In genomic region chr13:93070406-93070805, GRCm38 (mm10) we compare ENCODE assay signal across 18 mouse cellular contexts.
DNase-seq lines count a peak whose midpoint lies in the region; ATAC-seq lines count a peak whose summit lies in the region.
"Had no signal": no experiment of that assay in that cellular context is flagged by ENCODE, and none has a peak within 500 bp of the region (broad histone marks: within the 10 kb centered on the region; RNA-seq: fewer than 3 reads in every experiment).

No protein-coding gene starts in this region.

- no peak overlapping the region for H3K4me2 ChIP-seq in hindbrain, embryonic 11.5 days (replicated peaks; ENCODE audit: low read depth, low read length)
- H3K4me2 ChIP-seq in hindbrain, embryonic 16.5 days (ENCODE audit: low read length), result no peak overlapping the region
- no peak overlapping the region for H3K4me2 ChIP-seq in neural tube, embryonic 12.5 days (replicated peaks)
- no peak overlapping the region for H3K4me2 ChIP-seq in embryonic facial prominence, embryonic 14.5 days (ENCODE audit: low read depth, low read length)
- H3K4me2 ChIP-seq: forebrain, embryonic 15.5 days; heart, embryonic 13.5 days; midbrain, embryonic 12.5 days had no signal

- H3K27me3 ChIP-seq in hindbrain, embryonic 11.5 days (ENCODE audit: control insufficient read depth, insufficient read depth, low read length), result no peaks in the 10 kb centered on the region
- H3K27me3 ChIP-seq in hindbrain, embryonic 16.5 days (replicated peaks; ENCODE audit: control insufficient read depth, insufficient read depth, low read length), result no peaks in the 10 kb centered on the region
- no peaks in the 10 kb centered on the region for H3K27me3 ChIP-seq in neural tube, embryonic 12.5 days (replicated peaks)
- no peaks in the 10 kb centered on the region for H3K27me3 ChIP-seq in embryonic facial prominence, embryonic 14.5 days (replicated peaks; ENCODE audit: control insufficient read depth, insufficient read depth, low read length)
- H3K27me3 ChIP-seq: forebrain, embryonic 15.5 days; heart, embryonic 13.5 days; midbrain, embryonic 12.5 days had no signal

- no peak for ATAC-seq in hindbrain, embryonic 11.5 days (ENCODE audit: low FRiP score)
- no peak for ATAC-seq in hindbrain, embryonic 16.5 days
- ATAC-seq in neural tube, embryonic 12.5 days (ENCODE audit: low FRiP score, low read depth), result peak; percentile 41
- ATAC-seq in embryonic facial prominence, embryonic 14.5 days (ENCODE audit: low read depth), result no peak
- ATAC-seq: forebrain, embryonic 15.5 days; intestine, postnatal 0 days had no signal

- DNase-seq in hindbrain, embryonic 11.5 days (ENCODE audit: low spot score), result peak; percentile 41
- DNase-seq in neural tube, embryonic 10.5 days (ENCODE audit: extremely low spot score, low spot score), result no peak
- peak; percentile 9 for DNase-seq in embryonic facial prominence, embryonic 14.5 days (ENCODE audit: low spot score)
- DNase-seq in lung, postnatal 10 days, result no peak
- no peak for DNase-seq in lung, postnatal 14 days
- DNase-seq: cerebellum, adult 18-20 months; kidney, postnatal 10 days; layer of hippocampus, adult 9-11 months; lung, postnatal 36 days; right cerebral cortex, postnatal 25 days; thymus, postnatal 14 days had no signal

- no peaks in the 10 kb centered on the region for H3K4me1 ChIP-seq in hindbrain, embryonic 11.5 days (replicated peaks; ENCODE audit: control insufficient read depth, insufficient read depth, low read length)
- peaks cover 19% of the 10 kb centered on the region for H3K4me1 ChIP-seq in hindbrain, embryonic 16.5 days (ENCODE audit: control insufficient read depth, insufficient read depth, low read depth, low read length)
- H3K4me1 ChIP-seq in neural tube, embryonic 12.5 days, result peaks cover 17% of the 10 kb centered on the region
- peaks cover 18% of the 10 kb centered on the region for H3K4me1 ChIP-seq in embryonic facial prominence, embryonic 14.5 days (ENCODE audit: control insufficient read depth, insufficient read depth, low read length)

- no peak overlapping the region for H3K27ac ChIP-seq in hindbrain, embryonic 11.5 days (ENCODE audit: low read depth, low read length)
- H3K27ac ChIP-seq in hindbrain, embryonic 16.5 days (ENCODE audit: low read depth, low read length), result no peak overlapping the region
- H3K27ac ChIP-seq in neural tube, embryonic 12.5 days, result no peak overlapping the region
- no peak overlapping the region for H3K27ac ChIP-seq in embryonic facial prominence, embryonic 14.5 days (replicated peaks; ENCODE audit: low read depth, low read length)
- H3K27ac ChIP-seq: forebrain, embryonic 15.5 days; heart, embryonic 13.5 days; midbrain, embryonic 12.5 days; stomach, postnatal 0 days had no signal

- H3K36me3 ChIP-seq in hindbrain, embryonic 11.5 days (ENCODE audit: control insufficient read depth, insufficient read depth, low read length), result no peaks in the 10 kb centered on the region
- H3K36me3 ChIP-seq in hindbrain, embryonic 16.5 days (ENCODE audit: control insufficient read depth, insufficient read depth, low read length), result no peaks in the 10 kb centered on the region
- H3K36me3 ChIP-seq in neural tube, embryonic 12.5 days, result no peaks in the 10 kb centered on the region
- no peaks in the 10 kb centered on the region for H3K36me3 ChIP-seq in embryonic facial prominence, embryonic 14.5 days (ENCODE audit: control insufficient read depth, insufficient read depth, low read length)
- H3K36me3 ChIP-seq: forebrain, embryonic 15.5 days; midbrain, embryonic 12.5 days had no signal

- H3K4me3 ChIP-seq in hindbrain, embryonic 11.5 days (ENCODE audit: low read depth, low read length), result no peak overlapping the region
- no peak overlapping the region for H3K4me3 ChIP-seq in hindbrain, embryonic 16.5 days (ENCODE audit: low read length)
- no peak overlapping the region for H3K4me3 ChIP-seq in neural tube, embryonic 12.5 days
- no peak overlapping the region for H3K4me3 ChIP-seq in embryonic facial prominence, embryonic 14.5 days (ENCODE audit: low read depth, low read length)
- H3K4me3 ChIP-seq: forebrain, embryonic 15.5 days; heart, embryonic 13.5 days; midbrain, embryonic 12.5 days had no signal

- no peak overlapping the region for H3K9ac ChIP-seq in hindbrain, embryonic 11.5 days (ENCODE audit: low read depth, low read length)
- H3K9ac ChIP-seq in hindbrain, embryonic 16.5 days (ENCODE audit: low read depth, low read length), result no peak overlapping the region
- H3K9ac ChIP-seq in neural tube, embryonic 12.5 days, result no peak overlapping the region
- H3K9ac ChIP-seq in embryonic facial prominence, embryonic 14.5 days (ENCODE audit: low read depth, low read length), result no peak overlapping the region
- H3K9ac ChIP-seq: forebrain, embryonic 15.5 days; heart, embryonic 13.5 days; midbrain, embryonic 12.5 days had no signal

- H3K9me3 ChIP-seq in hindbrain, embryonic 11.5 days (ENCODE audit: control insufficient read depth, low read length), result no peaks in the 10 kb centered on the region
- no peaks in the 10 kb centered on the region for H3K9me3 ChIP-seq in hindbrain, embryonic 16.5 days (ENCODE audit: control insufficient read depth, low read length)
- no peaks in the 10 kb centered on the region for H3K9me3 ChIP-seq in neural tube, embryonic 12.5 days
- H3K9me3 ChIP-seq in embryonic facial prominence, embryonic 14.5 days (ENCODE audit: control insufficient read depth, low read length), result no peaks in the 10 kb centered on the region
- H3K9me3 ChIP-seq: forebrain, embryonic 15.5 days; heart, embryonic 13.5 days; midbrain, embryonic 12.5 days had no signal

- WGBS in hindbrain, embryonic 11.5 days, result 44% methylated on average over 8 of the region's 8 CpGs
- 27% methylated on average over 8 of the region's 8 CpGs for WGBS in hindbrain, embryonic 16.5 days
- 31% methylated on average over 8 of the region's 8 CpGs for WGBS in neural tube, embryonic 12.5 days
- 35% methylated on average over 8 of the region's 8 CpGs for WGBS in embryonic facial prominence, embryonic 14.5 days

Comparison
In these comparisons a context has a peak if more than half of its experiments do, and no peak if none do; other contexts are left out.
1. DNase-seq: peak in hindbrain, embryonic 11.5 days (single experiment) and embryonic facial prominence, embryonic 14.5 days (single experiment); none in neural tube, embryonic 10.5 days (single experiment), lung, postnatal 10 days (single experiment) and lung, postnatal 14 days (single experiment).